ENCODE assay signal across 8 mouse cellular contexts in genomic region chr5:142821266-142821973, GRCm38 (mm10). TPM values are rescaled to one million over a fixed set of nuclear protein-coding genes. Genes with fewer than 3 reads are reported as not detected.
DNase-seq lines count a peak whose midpoint lies in the region; ATAC-seq lines count a peak whose summit lies in the region.

No protein-coding gene starts in this region.

- H3K9me3 ChIP-seq in embryonic facial prominence, embryonic 14.5 days (ENCODE audit: control insufficient read depth, low read length): no peaks in the 10 kb centered on the region
- no peaks in the 10 kb centered on the region for H3K9me3 ChIP-seq in heart, embryonic 10.5 days
- no peaks in the 10 kb centered on the region for H3K9me3 ChIP-seq in liver, embryonic 11.5 days (ENCODE audit: control insufficient read depth, low read length)
- no peaks in the 10 kb centered on the region for H3K9me3 ChIP-seq in stomach, embryonic 15.5 days

- H3K4me1 ChIP-seq in embryonic facial prominence, embryonic 14.5 days (ENCODE audit: control insufficient read depth, insufficient read depth, low read length): peaks cover 22% of the 10 kb centered on the region
- H3K4me1 ChIP-seq in heart, embryonic 10.5 days: peaks cover 36% of the 10 kb centered on the region
- peaks cover 19% of the 10 kb centered on the region for H3K4me1 ChIP-seq in liver, embryonic 11.5 days (replicated peaks; ENCODE audit: control insufficient read depth, insufficient read depth, low read length)
- H3K4me1 ChIP-seq in stomach, embryonic 15.5 days: peaks cover 27% of the 10 kb centered on the region

- H3K36me3 ChIP-seq in embryonic facial prominence, embryonic 14.5 days (ENCODE audit: control insufficient read depth, insufficient read depth, low read length): no peaks in the 10 kb centered on the region
- no peaks in the 10 kb centered on the region for H3K36me3 ChIP-seq in heart, embryonic 10.5 days
- H3K36me3 ChIP-seq in liver, embryonic 11.5 days (ENCODE audit: control insufficient read depth, insufficient read depth, low read length): no peaks in the 10 kb centered on the region
- no peaks in the 10 kb centered on the region for H3K36me3 ChIP-seq in stomach, embryonic 15.5 days

- peak; percentile 8 for ATAC-seq in embryonic facial prominence, embryonic 14.5 days (ENCODE audit: low read depth)
- ATAC-seq in liver, embryonic 11.5 days (replicated peaks; ENCODE audit: low FRiP score): peak; percentile 17
- peak; percentile 34 for ATAC-seq in monocyte, adult 5-6 weeks (replicated peaks; ENCODE audit: insufficient number of reproducible peaks, low FRiP score, low TSS enrichment, poor library complexity, severe bottlenecking)
- peak; percentile 21 for ATAC-seq in stomach, embryonic 15.5 days (ENCODE audit: insufficient read depth, low FRiP score, low read depth)

- H3K4me2 ChIP-seq in embryonic facial prominence, embryonic 14.5 days (ENCODE audit: low read depth, low read length): peak overlapping the region; percentile 99
- H3K4me2 ChIP-seq in liver, embryonic 11.5 days: peak overlapping the region; percentile 84
- peak overlapping the region; percentile 79 for H3K4me2 ChIP-seq in stomach, embryonic 15.5 days

- DNase-seq in thymus, postnatal 0 days (ENCODE audit: low spot score): peak; percentile 29
- no peak for DNase-seq in thymus, adult 18-20 months
- DNase-seq in embryonic facial prominence, embryonic 14.5 days (ENCODE audit: low spot score): peak; percentile 95
- DNase-seq in heart, embryonic 10.5 days (ENCODE audit: low spot score): peak; percentile 96
- DNase-seq in kidney, adult 9 months: peak; percentile 97
- peak; percentile 86 for DNase-seq in liver, embryonic 11.5 days (ENCODE audit: low spot score)

- peak overlapping the region; percentile 100 for H3K9ac ChIP-seq in embryonic facial prominence, embryonic 14.5 days (ENCODE audit: low read depth, low read length)
- peak overlapping the region; percentile 77 for H3K9ac ChIP-seq in liver, embryonic 11.5 days (ENCODE audit: low read depth, low read length)
- peak overlapping the region; percentile 91 for H3K9ac ChIP-seq in stomach, embryonic 15.5 days

- peak overlapping the region; percentile 98 for H3K4me3 ChIP-seq in embryonic facial prominence, embryonic 14.5 days (ENCODE audit: low read depth, low read length)
- H3K4me3 ChIP-seq in heart, embryonic 10.5 days: peak overlapping the region; percentile 99
- H3K4me3 ChIP-seq in liver, embryonic 11.5 days (ENCODE audit: low read depth, low read length): peak overlapping the region; percentile 74
- peak overlapping the region; percentile 66 for H3K4me3 ChIP-seq in stomach, embryonic 15.5 days (replicated peaks)

- H3K27ac ChIP-seq in embryonic facial prominence, embryonic 14.5 days (replicated peaks; ENCODE audit: low read depth, low read length): peak overlapping the region; percentile 100
- H3K27ac ChIP-seq in heart, embryonic 10.5 days: peak overlapping the region; percentile 100
- peak overlapping the region; percentile 97 for H3K27ac ChIP-seq in liver, embryonic 11.5 days (ENCODE audit: low read depth, low read length)
- peak overlapping the region; percentile 100 for H3K27ac ChIP-seq in stomach, embryonic 15.5 days

- WGBS in embryonic facial prominence, embryonic 14.5 days: under 1% methylated on average over 28 of the region's 36 CpGs
- WGBS in heart, embryonic 10.5 days: under 1% methylated on average over 36 of the region's 36 CpGs
- WGBS in liver, embryonic 11.5 days: under 1% methylated on average over 36 of the region's 36 CpGs
- WGBS in stomach, embryonic 15.5 days: under 1% methylated on average over 36 of the region's 36 CpGs

- no peaks in the 10 kb centered on the region for H3K27me3 ChIP-seq in embryonic facial prominence, embryonic 14.5 days (replicated peaks; ENCODE audit: control insufficient read depth, insufficient read depth, low read length)
- H3K27me3 ChIP-seq in heart, embryonic 10.5 days (ENCODE audit: insufficient read depth, poor library complexity, severe bottlenecking): no peaks in the 10 kb centered on the region
- peaks cover 86% of the 10 kb centered on the region for H3K27me3 ChIP-seq in liver, embryonic 11.5 days (replicated peaks; ENCODE audit: control insufficient read depth, insufficient read depth, low read length)
- H3K27me3 ChIP-seq in stomach, embryonic 15.5 days (replicated peaks): no peaks in the 10 kb centered on the region

RNA-seq across cellular contexts. Expression of gene Tnrc18, which starts 4.0 kb away (rescaled TPM):
- polyA plus RNA-seq in thymus, postnatal 0 days (2015; fragmentation: Nextera tagmentation; extraction: Ambion mirVana): 6.9 and 9.6 TPM in 2 replicates
- polyA plus RNA-seq in embryonic facial prominence, embryonic 14.5 days (2014; fragmentation: Nextera tagmentation; extraction: Ambion mirVana): 32.9 and 36.9 TPM in 2 replicates
- 22.2 and 24.8 TPM in 2 replicates for polyA plus RNA-seq in heart, embryonic 10.5 days (2016; fragmentation: Nextera tagmentation; extraction: Ambion mirVana)
- 10.9 and 11.1 TPM in 2 replicates for polyA plus RNA-seq in liver, embryonic 11.5 days (2014; fragmentation: Nextera tagmentation; extraction: Ambion mirVana)
- total RNA-seq in monocyte, adult 5-6 weeks (2017): 10.9 to 48.5 TPM (median 22.5 TPM) in 3 replicates
- polyA plus RNA-seq in stomach, embryonic 15.5 days (2015; fragmentation: Nextera tagmentation; extraction: Ambion mirVana): 29.5 and 32.4 TPM in 2 replicates

Comparison
In these comparisons a context has a peak if more than half of its experiments do, and no peak if none do; other contexts are left out.
1. DNase-seq: peak in thymus, postnatal 0 days (single experiment), embryonic facial prominence, embryonic 14.5 days (single experiment), heart, embryonic 10.5 days (single experiment), kidney, adult 9 months (single experiment) and liver, embryonic 11.5 days (single experiment); none in thymus, adult 18-20 months (0 of 2).
2. Peak in every context shown above with its lines, with median percentiles within 50 percentile points of each other: ATAC-seq, H3K27ac ChIP-seq, H3K4me2 ChIP-seq, H3K4me3 ChIP-seq and H3K9ac ChIP-seq.